Mouse (Mus musculus) liver, postnatal 0 days (tissue): ENCODE data around the gene Scamp4.

Experiments
- CTCF ChIP-seq: sonication (generic); IDR thresholded peaks from 2 replicates; pipeline ENCODE4 v1.5.1; 2016; ENCODE audit warnings: antibody characterized with exemption, low read depth
- EP300 ChIP-seq: IDR thresholded peaks from 2 replicates; pipeline ENCODE4 v1.6.1; 2016; ENCODE audit warnings: antibody characterized with exemption, low read depth, mild to moderate bottlenecking

- TF ChIP-seq EP300 (no peak), CTCF (no peak; the same call in 1 of the 2 replicates)
Measured at GRCm38 (mm10) chr10:80623457-80624191, 21.0 kb downstream of the Scamp4 start.
